Mouse (Mus musculus) kidney, embryonic 15.5 days (tissue): ENCODE data around the gene Gnb5. TPM values are rescaled to one million over a fixed set of nuclear protein-coding genes. Genes with fewer than 3 reads are reported as not detected.
A peak's percentile ranks its signal among the peaks of the same experiment; 100 is the strongest.
"Not testable (repeated sequence)": the region's sequence is repeated elsewhere in the genome, so short reads cannot be mapped to it uniquely, and the experiment has no call there.

Experiments used
- ATAC-seq: fragments of 200-750 bp; cut with Nextera tagmentation; replicated peaks from 2 replicates; pipeline ENCODE4 v1.8.0; 2017; ENCODE audit warnings: moderate TSS enrichment; ENCODE audit not compliant: low FRiP score
- H3K27ac ChIP-seq: fragments of 300-500 bp; sonication (generic); 2 replicates; pipeline ENCODE4 v1.5.1; 2015; ENCODE audit warnings: mild to moderate bottlenecking, inconsistent platforms
- H3K27me3 ChIP-seq: fragments of 300-500 bp; sonication (generic); 2 replicates; pipeline ENCODE4 v1.6.1; 2015; ENCODE audit warnings: inconsistent platforms
- H3K36me3 ChIP-seq: fragments of 300-500 bp; sonication (generic); 2 replicates; pipeline ENCODE4 v1.6.1; 2015; ENCODE audit warnings: inconsistent platforms
- H3K4me1 ChIP-seq: fragments of 300-500 bp; sonication (generic); 2 replicates; pipeline ENCODE4 v1.6.1; 2015; ENCODE audit warnings: inconsistent platforms
- H3K4me2 ChIP-seq: fragments of 300-500 bp; sonication (generic); 2 replicates; pipeline ENCODE4 v1.6.1; 2015; ENCODE audit warnings: moderate library complexity, mild to moderate bottlenecking, inconsistent platforms
- H3K4me3 ChIP-seq: fragments of 300-500 bp; sonication (generic); replicated peaks from 2 replicates; pipeline ENCODE4 v1.5.1; 2015; ENCODE audit warnings: mild to moderate bottlenecking, inconsistent platforms
- H3K9ac ChIP-seq: fragments of 300-500 bp; sonication (generic); 2 replicates; pipeline ENCODE4 v1.6.1; 2015; ENCODE audit warnings: mild to moderate bottlenecking, inconsistent platforms
- H3K9me3 ChIP-seq: fragments of 300-500 bp; sonication (generic); replicated peaks from 2 replicates; pipeline ENCODE4 v1.6.1; 2016; ENCODE audit warnings: inconsistent platforms
- WGBS: fragments of 180-500 bp; shearing (Covaris S2); methylation state at CpG from one replicate; pipeline ENCODE4 v1.1.7; 2015; ENCODE audit warnings: mixed read lengths; 5-methylcytosine and 5-hydroxymethylcytosine counted together
- polyA plus RNA-seq: library from polyadenylated mRNA; unstranded; fragments of >200 nt; fragmentation: Nextera tagmentation; extraction: Ambion mirVana; gene quantifications from 2 replicates; pipeline ENCODE4 v1.2.1, GENCODE M21; 2015

Gene Gnb5
- polyA plus RNA-seq, 1 experiment from 2014 or later, result 27.3 TPM

DNA sequence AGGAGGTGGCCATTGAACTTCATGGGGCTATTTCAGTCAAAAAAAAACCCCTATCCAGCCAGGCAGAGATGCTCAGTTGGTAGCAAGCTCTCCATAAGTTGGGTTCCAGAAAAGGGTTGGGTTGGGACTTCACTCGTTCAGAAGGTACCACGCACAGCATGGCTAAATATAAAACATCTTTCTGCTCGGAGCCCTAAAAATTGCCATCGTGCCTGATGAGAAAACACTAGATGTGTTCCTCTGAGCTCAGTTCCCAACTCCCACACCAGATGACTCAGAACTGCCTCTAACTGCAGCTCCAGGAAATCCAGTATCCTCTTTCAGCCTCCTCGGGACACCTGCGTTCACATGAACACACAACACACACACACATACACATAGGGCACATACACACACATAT is 31.9 kb downstream of the Gnb5 start:
- Histone ChIP-seq H3K4me1 (no peaks in the 10 kb centered on the region), H3K9ac (no peak overlapping the region), H3K36me3 (peaks cover 69% of the 10 kb centered on the region), H3K9me3 (no peaks in the 10 kb centered on the region), H3K27ac (no peak overlapping the region), H3K27me3 (no peaks in the 10 kb centered on the region), H3K4me2 (no peak overlapping the region), H3K4me3 (no peak overlapping the region)
- ATAC-seq, result no peak
- 91% methylated on average over 6 of the region's 6 CpGs for WGBS

DNA sequence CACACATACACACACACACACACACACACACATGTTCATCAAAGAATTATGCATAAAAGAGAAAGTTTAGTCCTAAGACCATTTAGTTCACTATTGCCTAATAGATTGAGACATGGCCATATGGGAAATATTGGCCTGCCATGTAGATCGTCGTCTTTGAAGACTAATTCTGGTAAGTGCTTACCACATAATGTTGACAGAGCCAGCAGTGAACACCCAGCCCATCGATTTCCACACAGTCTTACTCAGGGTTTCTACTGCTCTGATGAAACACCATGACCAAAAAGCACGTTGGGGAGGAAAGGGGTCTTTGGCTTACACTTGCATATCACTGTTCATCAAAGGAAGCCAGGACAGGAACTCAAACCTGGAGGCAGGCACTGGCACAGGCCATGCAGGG is 36.3 kb downstream of the Gnb5 start:
- Histone ChIP-seq H3K9ac (no peak overlapping the region), H3K27me3 (no peaks in the 10 kb centered on the region), H3K4me1 (no peaks in the 10 kb centered on the region), H3K9me3 (no peaks in the 10 kb centered on the region), H3K4me2 (no peak overlapping the region), H3K27ac (no peak overlapping the region), H3K4me3 (no peak overlapping the region), H3K36me3 (peaks cover 48% of the 10 kb centered on the region)
- no peak for ATAC-seq
- 88% methylated on average over 4 of the region's 4 CpGs for WGBS

DNA sequence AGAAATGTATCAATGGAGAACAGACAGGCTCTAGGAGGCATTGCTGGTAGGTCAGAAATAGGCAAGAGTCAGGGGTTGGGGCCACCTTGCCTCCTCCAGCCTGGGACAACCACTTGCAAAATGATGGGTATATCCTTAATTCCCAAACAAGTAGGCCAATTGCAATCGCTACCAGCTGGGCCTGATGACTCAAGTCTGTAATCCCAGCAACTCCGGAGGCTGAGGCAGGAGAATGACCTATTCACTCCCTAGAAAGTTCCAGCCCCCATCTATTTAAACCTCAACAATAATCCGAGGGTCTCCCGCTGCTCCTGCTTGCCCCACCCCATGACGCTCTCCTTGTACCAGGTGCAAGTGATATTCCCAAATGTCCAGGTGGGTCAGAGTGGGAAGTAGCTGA is 41.4 kb downstream of the Gnb5 start, which contains the start of gene Bcl2l10:
Gene Bcl2l10 (plus strand): TSS at position 301 of the 400 bp plus-strand sequence.
- Histone ChIP-seq H3K4me3 (no peak within 1 kb of the TSS), H3K4me1 (no peaks in the 10 kb centered on the region)
- no peak for ATAC-seq

DNA sequence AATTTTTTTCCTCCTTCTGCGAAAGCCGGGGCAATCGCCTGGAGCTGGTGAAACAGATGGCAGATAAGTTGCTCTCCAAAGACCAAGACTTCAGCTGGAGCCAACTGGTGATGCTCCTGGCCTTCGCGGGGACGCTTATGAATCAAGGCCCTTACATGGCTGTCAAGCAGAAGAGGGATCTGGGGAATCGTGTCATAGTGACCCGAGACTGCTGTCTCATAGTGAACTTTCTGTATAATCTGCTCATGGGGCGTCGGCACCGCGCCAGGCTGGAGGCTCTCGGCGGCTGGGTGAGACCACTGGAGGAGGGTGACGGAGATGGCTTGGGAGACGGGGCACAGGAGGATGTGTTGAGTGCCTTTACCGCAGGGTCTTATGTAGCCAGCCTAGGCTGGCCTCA is 42.0 kb downstream of the Gnb5 start:
- ATAC-seq, result no peak
- H3K27me3 ChIP-seq, result no peaks in the 10 kb centered on the region
- no peak overlapping the region for H3K27ac ChIP-seq
- no peak overlapping the region for H3K9ac ChIP-seq
- H3K4me2 ChIP-seq, result no peak overlapping the region
- peaks cover 15% of the 10 kb centered on the region for H3K36me3 ChIP-seq
- H3K4me3 ChIP-seq, result no peak overlapping the region
- no peaks in the 10 kb centered on the region for H3K4me1 ChIP-seq
- WGBS, result 89% methylated on average over 17 of the region's 17 CpGs
- H3K9me3 ChIP-seq, result no peaks in the 10 kb centered on the region

More for the DNA sequence above, 41.4 kb downstream of the Gnb5 start, which contains the start of gene Bcl2l10:
- Histone ChIP-seq H3K4me2 (no peak within 1 kb of the TSS), H3K36me3 (peaks cover 15% of the 10 kb centered on the region), H3K9ac (no peak within 1 kb of the TSS), H3K27me3 (no peaks in the 10 kb centered on the region), H3K27ac (no peak within 1 kb of the TSS), H3K9me3 (no peaks in the 10 kb centered on the region)
- 91% methylated on average over 5 of the region's 5 CpGs for WGBS

DNA sequence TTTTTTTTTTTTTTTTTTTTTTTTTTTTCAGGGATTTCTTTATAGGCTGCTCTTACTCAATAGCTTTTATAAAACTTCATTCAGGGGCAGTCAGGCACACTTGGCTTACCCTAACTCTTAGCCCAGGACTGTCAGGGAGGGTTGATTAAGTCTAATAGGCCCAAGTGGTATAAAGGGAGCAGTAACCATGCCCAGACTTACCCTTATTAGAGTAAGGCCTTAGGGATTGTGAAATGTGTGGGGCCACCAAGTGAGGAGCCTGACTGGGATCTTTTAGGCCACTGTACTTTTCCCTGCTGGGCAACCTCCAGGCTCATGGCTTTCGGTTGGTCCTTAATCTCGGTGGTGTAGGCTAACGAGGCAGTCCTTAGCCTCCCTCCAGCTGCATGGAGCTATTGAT is 42.6 kb downstream of the Gnb5 start:
- Histone ChIP-seq H3K4me3 (no peak overlapping the region), H3K9me3 (no peaks in the 10 kb centered on the region), H3K4me2 (no peak overlapping the region), H3K4me1 (no peaks in the 10 kb centered on the region), H3K27me3 (no peaks in the 10 kb centered on the region), H3K27ac (no peak overlapping the region), H3K9ac (no peak overlapping the region), H3K36me3 (0 out of 2 replicates have a peak, but pooled peaks cover 9% of the 10 kb centered on the region)
- ATAC-seq, result no peak
- WGBS, result 83% methylated on average over 3 of the region's 3 CpGs

DNA sequence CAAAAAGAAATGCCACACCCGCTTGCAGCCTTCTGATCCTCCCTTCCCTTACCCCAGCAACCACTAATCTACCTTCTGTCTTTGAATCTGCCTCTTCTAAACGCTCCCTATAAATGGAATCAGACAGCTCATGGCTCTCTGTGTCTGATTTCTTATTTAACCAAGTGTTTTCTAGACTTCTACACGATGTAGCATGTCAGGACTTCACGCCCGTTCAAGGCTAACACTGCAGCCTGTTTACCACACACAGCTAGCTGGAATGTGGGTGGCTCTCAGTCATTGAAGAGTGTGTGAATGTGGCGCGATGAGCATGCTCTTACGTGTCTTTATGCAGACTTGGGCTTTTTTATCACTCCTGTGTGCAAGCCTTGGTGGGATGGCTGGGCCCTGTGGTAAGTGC is 47.0 kb downstream of the Gnb5 start:
- Histone ChIP-seq H3K4me3 (no peak overlapping the region), H3K36me3 (no peaks in the 10 kb centered on the region), H3K9me3 (no peaks in the 10 kb centered on the region), H3K4me2 (no peak overlapping the region), H3K4me1 (no peaks in the 10 kb centered on the region), H3K9ac (no peak overlapping the region), H3K27ac (no peak overlapping the region), H3K27me3 (no peaks in the 10 kb centered on the region)
- ATAC-seq, result no peak
- WGBS, result 83% methylated on average over 8 of the region's 8 CpGs

DNA sequence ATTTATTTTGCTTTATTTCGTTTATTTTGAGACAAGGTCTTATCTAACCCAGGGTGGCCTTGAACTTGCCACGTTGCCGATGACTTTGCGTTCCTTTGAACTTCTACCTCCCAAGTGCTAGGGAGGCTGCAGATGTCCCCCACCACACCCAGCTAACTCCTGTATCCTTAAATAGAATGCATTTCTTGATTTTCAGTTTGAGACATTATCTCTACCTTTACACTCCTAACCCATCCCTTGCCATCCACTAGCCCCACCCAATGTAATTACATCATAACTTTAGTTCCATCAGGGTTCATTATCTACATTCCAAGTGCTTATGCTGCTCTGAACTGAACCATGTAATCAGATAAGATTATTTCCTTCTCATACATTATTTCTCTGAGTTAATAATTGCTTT is 49.7 kb downstream of the Gnb5 start:
- WGBS, result 84% methylated on average over 4 of the region's 4 CpGs
- H3K4me1 ChIP-seq, result no peaks in the 10 kb centered on the region
- H3K4me3 ChIP-seq, result no peak overlapping the region
- no peak overlapping the region for H3K27ac ChIP-seq
- ATAC-seq, result no peak
- H3K9me3 ChIP-seq, result no peaks in the 10 kb centered on the region
- H3K9ac ChIP-seq, result no peak overlapping the region
- H3K27me3 ChIP-seq, result no peaks in the 10 kb centered on the region
- H3K4me2 ChIP-seq, result no peak overlapping the region
- H3K36me3 ChIP-seq, result no peaks in the 10 kb centered on the region

- no peak for ATAC-seq
- H3K4me1 ChIP-seq, result no peaks in the 10 kb centered on the region
- H3K9ac ChIP-seq, result no peak overlapping the region
- WGBS, result 78% methylated on average over 9 of the region's 9 CpGs
- H3K4me2 ChIP-seq, result no peak overlapping the region
- no peaks in the 10 kb centered on the region for H3K27me3 ChIP-seq
- H3K36me3 ChIP-seq, result no peaks in the 10 kb centered on the region
- no peak overlapping the region for H3K4me3 ChIP-seq
- H3K9me3 ChIP-seq, result no peaks in the 10 kb centered on the region
- no peak overlapping the region for H3K27ac ChIP-seq
Observed at GRCm38 (mm10) chr9:75357087-75357654, 51.1 kb downstream of the Gnb5 start.

DNA sequence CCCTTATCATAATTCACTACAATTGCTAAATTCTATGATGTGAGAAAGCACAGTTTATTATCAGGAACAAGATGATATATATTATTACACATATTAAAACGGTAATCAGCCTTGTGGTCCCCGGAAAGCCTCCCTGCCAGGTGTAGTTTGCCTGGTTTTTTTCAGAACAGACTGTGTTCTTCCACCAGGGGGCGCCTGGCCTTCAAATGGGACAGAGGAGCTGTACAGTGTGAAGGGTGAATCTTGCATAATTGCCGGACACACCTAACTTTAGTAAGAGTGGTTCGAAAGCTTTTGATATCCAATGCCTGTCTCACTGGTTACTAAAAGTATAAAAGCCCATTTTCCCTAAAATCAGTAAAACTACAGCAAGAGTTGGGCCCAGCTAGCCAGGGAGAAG is 55.6 kb downstream of the Gnb5 start:
- H3K4me2 ChIP-seq, result no peak overlapping the region
- H3K9ac ChIP-seq, result no peak overlapping the region
- no peak overlapping the region for H3K27ac ChIP-seq
- no peaks in the 10 kb centered on the region for H3K27me3 ChIP-seq
- 37% methylated on average over 5 of the region's 5 CpGs for WGBS
- 0 out of 2 replicates have a peak, but pooled peaks cover 2% of the 10 kb centered on the region for H3K4me1 ChIP-seq
- 0 out of 2 replicates have a peak, but pooled peaks have one; percentile 40 for ATAC-seq
- no peak overlapping the region for H3K4me3 ChIP-seq
- no peaks in the 10 kb centered on the region for H3K9me3 ChIP-seq
- H3K36me3 ChIP-seq, result no peaks in the 10 kb centered on the region

- H3K9ac ChIP-seq, result no peak overlapping the region
- no peaks in the 10 kb centered on the region for H3K9me3 ChIP-seq
- H3K4me3 ChIP-seq, result no peak overlapping the region
- no peak overlapping the region for H3K27ac ChIP-seq
- no peaks in the 10 kb centered on the region for H3K36me3 ChIP-seq
- 85% methylated on average over 4 of the region's 4 CpGs for WGBS
- H3K4me2 ChIP-seq, result no peak overlapping the region
- H3K27me3 ChIP-seq, result no peaks in the 10 kb centered on the region
- H3K4me1 ChIP-seq, result 0 out of 2 replicates have a peak, but pooled peaks cover 2% of the 10 kb centered on the region
- no peak for ATAC-seq
Observed at GRCm38 (mm10) chr9:75362201-75362600, 56.1 kb downstream of the Gnb5 start.

- Histone ChIP-seq H3K9me3 (no peaks in the 10 kb centered on the region), H3K27me3 (no peaks in the 10 kb centered on the region), H3K9ac (no peak overlapping the region), H3K4me2 (no peak overlapping the region), H3K36me3 (no peaks in the 10 kb centered on the region), H3K4me3 (no peak overlapping the region), H3K4me1 (0 out of 2 replicates have a peak, but pooled peaks cover 2% of the 10 kb centered on the region), H3K27ac (no peak overlapping the region)
- 66% methylated on average over 5 of the region's 5 CpGs for WGBS
- ATAC-seq, result no peak
Observed at GRCm38 (mm10) chr9:75363001-75363400, 56.9 kb downstream of the Gnb5 start.

- WGBS, result 70% methylated on average over 7 of the region's 7 CpGs
- H3K9me3 ChIP-seq, H3K4me1 ChIP-seq, H3K9ac ChIP-seq, H3K4me2 ChIP-seq, H3K4me3 ChIP-seq, H3K36me3 ChIP-seq, H3K27ac ChIP-seq, H3K27me3 ChIP-seq, ATAC-seq: not testable (repeated sequence)
Observed at GRCm38 (mm10) chr9:75363702-75364101, 57.6 kb downstream of the Gnb5 start.

- Histone ChIP-seq H3K4me3 (no peak overlapping the region), H3K27me3 (no peaks in the 10 kb centered on the region), H3K9ac (no peak overlapping the region), H3K4me2 (no peak overlapping the region), H3K9me3 (no peaks in the 10 kb centered on the region), H3K27ac (no peak overlapping the region), H3K36me3 (no peaks in the 10 kb centered on the region), H3K4me1 (0 out of 2 replicates have a peak, but pooled peaks cover 2% of the 10 kb centered on the region)
- no peak for ATAC-seq
- WGBS, result 84% methylated on average over 4 of the region's 4 CpGs
Observed at GRCm38 (mm10) chr9:75365195-75365594, 59.1 kb downstream of the Gnb5 start.
